Mouse (Mus musculus): ENCODE measurements around the gene Npas3.

- TF ChIP-seq CTCF (IDR thresholded peaks at IDR 0.05; ENCODE audit: control insufficient read depth, insufficient read depth, insufficient read length): no peak
- TF ChIP-seq MAX (IDR thresholded peaks at IDR 0.05): no peak
- TF ChIP-seq USF1 (IDR thresholded peaks at IDR 0.05; ENCODE audit: low read depth): no peak
Observed at GRCm38 (mm10) chr12:54061168-54061567, 812.7 kb downstream of the Npas3 start.

Data from C2C12 (cell line).